Mouse (Mus musculus) lung, postnatal 25 days (tissue): ENCODE data around the gene Magi1.

Experiments
- DNase-seq: peaks from one replicate; pipeline ENCODE4 v3.0.0; 2022; ENCODE audit warnings: low spot score

Magi1 gene

DNA sequence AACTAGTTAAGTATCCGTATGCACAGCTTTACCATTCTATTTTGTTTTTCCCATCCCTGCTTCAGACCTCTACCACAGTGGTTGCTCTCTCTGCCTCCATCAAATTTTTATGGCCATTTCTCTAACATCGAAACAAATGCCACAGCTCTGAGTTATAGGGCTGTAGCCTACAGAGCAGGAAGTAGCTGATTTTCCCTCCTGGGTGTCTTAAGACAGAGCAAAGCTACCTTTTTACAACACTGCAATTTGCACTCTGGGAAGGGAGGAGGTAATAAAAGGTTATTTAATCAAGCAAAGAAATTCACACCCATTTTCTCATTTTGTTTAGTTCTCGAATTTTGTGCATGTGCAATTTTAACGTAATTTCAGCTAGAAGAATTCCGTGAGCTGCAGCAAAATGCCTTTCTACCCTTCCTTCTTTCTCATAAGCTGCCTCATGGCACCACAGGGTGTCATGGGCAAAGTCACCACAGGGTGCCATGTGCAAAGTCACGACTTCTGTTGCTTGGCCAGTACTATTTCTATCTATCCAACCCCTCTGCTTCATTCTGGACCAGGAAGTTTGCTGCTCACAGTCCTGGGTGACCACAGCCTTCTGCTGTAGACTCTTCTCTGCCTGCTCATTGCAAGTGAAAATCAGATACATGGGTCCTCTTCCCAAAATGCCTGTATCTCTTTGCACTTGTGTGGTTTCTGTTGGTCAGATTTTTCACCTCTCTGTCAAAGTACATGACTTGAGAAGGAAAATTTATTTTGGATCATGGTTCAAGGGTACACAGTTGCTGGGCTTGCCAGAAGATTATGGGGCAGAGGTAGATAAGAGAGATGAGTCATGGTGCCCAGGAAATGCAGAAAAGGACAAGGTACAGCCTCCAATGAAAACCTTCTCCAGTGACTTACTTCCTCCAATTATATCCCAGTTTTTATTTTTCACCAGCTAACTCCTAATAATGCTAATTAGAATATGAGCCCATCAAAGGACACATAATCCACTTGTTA, 167.0 kb downstream of the Magi1 start:
- DNase-seq: no peak

DNA sequence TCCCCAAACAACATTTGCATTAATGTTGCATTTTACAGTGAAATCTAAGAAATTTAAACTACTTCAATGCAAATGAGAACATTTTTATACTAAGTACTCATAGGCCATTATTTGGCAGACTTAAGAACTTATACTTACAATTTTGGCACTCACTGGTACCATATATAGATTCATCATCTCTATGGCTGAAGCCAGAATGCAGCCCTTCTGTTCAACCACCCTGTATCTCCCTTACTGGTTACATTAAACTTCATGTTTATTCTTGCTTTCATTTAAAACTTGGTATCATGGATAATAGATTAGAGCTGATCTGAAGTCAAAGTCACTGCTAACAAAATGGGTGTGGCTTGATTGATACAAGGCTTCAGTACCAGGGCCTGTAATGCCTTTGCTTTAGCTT, 171.9 kb downstream of the Magi1 start:
- no peak for DNase-seq

DNA sequence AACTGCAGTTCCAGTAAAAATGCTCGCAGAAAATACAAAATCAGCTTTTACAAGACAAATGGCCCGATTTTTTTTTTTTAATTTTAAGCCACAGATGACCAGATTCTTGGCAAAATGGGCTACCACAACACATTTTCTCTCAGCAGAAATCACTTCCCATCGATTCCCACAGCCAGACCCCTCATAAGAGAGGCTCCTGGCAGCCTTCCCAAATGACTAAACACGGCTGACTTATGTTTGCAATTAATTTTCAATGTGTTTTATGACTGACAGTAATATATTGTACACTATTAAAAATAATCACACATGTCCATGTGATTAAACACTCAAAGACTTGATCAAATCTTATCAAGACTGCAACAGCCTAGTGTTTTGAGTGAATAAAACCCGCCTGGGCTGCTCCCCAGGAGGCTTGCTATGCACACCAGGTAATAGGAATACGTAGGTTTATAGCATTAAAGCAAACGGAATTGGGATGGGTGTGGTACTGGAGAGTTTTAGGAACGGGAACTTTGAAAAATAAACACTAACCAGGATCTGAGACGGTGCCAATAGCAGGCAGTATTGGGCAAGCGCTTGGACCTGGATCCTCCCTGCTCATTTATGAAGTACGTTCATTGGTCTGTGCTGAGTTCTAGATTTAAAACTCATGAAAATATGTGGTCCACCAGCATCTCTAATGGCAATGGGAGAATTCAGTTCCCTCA, 176.2 kb downstream of the Magi1 start:
- peak; percentile 54 for DNase-seq

DNA sequence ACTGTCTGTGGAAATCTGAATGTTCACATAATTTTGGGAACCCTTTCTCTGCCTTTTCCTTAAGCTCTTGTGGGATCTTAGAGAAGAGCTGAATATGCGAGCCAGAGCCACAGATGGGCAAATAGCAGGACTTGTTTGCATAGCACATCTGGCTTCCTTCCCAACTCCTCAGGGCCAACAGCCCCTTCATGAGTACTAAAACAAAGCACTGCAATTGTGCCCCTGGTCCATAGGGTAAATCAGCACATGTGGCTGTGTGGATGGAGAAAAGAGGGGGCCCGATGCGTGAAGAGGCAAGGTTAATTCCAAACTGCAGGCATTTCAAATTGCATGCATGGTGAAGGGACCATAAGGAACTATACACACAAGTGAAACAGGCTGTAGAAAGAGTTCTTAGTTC, 180.1 kb downstream of the Magi1 start:
- peak; percentile 12 for DNase-seq

DNA sequence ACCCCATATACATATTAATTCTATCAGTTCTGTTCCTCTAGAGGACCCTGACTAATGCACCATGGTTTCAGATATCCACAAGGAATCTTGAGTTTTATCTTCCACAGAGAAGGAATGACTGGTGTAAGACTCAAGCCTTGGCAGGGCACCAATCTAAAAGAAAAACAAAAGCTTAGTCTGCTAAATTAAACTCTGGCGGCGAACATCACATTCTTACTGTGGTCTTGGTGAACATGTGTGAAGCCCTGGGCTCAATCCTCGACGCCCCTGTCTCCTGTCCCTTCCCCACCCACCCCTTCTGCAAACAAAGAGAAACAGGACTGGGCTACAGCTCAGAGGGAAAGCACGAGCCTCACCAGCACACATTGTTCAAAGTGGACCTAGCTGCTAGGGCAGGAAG, 182.5 kb downstream of the Magi1 start:
- no peak for DNase-seq

DNA sequence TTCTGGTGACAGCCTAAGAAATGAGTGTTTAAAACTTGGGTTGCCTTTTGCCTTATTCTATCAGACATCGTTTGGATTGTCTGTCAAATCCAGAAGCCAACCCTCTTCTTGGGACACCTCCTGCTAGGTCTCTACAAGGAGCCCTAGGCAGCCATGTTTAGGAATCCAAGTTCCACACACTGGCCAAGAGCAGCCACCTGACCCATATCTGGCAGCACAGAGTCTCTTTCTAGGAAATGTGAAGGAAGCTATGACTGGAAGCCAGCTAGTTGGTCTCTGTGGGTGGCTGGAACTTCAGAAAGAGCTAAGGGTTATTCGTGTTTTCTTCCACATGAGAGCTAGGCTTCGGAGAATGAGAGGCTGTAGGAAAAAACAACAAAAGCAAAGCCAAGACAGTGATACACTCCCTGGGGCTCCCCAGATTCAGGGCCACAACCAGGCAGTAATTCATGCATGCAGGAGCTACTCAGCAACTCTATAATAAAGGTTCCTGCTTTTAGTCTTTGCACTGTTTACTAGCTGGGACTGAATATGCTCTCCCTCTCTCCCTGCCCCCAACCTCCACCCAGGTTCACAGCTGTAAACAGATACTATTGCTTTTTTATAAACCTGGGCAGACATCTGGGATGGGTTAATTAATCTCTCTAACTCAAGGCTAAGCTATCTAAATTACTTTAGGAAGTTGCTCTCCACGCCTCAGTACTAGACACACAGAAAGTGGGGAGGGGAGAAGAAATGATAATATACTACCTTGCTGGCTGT, 188.6 kb downstream of the Magi1 start:
- no peak for DNase-seq

DNA sequence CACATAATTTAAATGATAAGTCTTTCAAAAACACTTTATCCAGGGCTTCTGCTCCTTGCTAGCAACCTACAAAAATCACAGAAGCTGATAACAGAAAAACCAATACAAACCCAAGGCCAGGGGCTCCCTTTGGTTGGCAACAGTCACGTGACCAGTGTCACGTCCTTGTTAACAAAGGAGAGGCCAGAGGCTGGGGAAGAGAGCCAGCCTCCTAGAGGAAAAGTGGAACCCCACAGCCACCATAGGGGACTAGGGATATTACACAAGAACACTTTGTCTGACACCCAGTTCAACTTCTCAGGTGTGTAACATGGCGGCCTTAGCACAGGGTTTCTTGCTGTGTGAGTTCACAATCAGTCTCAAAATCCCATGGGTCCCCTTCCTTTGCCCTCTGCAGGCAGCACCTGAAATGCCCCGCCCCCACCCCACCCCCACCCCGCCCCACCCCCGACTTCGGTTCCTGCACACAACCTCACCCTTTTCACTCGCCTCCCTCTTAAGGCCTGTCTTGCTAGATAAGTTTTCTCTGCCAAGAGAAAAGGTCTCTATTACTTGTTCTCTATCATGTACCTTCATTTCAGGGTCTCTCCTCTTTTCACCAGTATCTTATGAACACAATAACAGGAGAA, 190.6 kb downstream of the Magi1 start:
- DNase-seq: no peak

DNA sequence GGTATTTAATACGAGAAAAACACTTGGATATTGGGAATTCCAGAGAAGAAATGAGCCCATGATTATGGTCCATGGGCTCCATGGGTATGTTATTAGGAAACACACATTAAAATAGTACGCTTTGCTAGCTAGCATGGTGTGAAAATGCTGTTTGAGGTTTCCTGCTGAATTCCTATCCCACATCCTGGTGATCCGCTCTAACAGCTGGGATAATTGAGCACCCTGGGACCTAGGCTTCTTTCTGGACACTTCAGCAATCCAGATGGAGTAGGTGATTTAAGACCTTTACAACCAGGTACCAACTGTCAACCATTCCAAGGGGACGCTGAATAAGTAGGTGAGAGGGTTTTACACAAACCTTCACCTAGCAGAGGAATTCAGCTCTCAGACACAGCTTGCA, 191.2 kb downstream of the Magi1 start:
- DNase-seq: no peak

DNA sequence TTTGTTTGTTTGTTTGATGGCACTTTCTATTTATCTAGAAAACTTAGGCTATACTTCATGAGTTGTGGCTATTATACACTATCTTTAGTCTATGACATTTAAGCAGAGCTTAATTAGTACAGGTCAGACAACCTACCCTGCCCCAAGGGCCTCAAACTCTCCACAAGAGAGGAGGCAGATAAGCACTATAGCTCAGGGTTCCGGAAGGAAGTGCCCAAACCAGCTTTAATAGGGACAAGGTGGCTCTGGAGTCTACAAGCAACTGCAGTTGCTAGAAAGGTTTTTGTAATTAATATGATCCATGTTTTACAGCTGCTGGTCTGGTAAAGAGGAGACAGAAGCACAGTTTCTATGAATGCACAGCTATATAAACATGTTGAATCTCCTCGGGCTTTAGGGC, 196.9 kb downstream of the Magi1 start:
- DNase-seq: no peak

DNA sequence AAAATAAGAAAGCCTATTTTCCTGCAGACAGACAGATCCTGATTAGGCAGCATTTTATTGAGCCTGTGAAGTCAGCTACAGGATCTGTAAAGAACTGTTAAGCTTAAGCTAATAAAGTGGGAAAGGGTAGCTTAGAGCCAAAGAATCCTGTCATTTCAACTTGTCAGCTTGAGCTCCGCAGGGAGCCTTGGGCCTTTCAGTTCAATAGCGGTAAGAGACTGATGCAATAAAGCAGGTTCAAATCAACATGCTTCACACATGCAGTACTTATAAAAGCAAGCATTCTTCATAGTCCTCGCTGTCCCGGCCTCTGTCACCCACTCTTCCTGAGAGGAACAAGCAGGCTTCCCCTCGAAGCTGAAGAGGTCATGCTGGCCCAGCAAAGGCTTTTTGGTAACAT, 199.0 kb downstream of the Magi1 start:
- no peak for DNase-seq

DNA sequence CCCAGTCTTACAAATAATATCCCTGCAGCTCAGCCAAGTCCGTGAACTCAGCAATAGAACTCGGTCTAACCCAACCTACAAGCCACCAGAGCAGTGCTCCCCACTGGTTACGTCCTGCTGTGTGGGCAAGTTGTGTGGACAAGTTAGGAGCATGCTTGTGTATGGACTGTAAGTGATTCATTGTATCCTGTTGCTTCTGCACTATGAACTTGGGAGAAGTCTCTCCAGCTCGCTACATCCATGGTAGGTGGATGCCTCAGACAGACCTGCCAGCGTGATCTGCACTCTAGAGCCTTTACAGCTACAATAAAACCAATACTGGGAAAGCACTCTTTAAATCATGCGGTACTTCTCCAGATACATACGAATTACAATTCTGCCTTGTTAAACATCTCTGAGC, 200.3 kb downstream of the Magi1 start:
- DNase-seq: no peak

DNA sequence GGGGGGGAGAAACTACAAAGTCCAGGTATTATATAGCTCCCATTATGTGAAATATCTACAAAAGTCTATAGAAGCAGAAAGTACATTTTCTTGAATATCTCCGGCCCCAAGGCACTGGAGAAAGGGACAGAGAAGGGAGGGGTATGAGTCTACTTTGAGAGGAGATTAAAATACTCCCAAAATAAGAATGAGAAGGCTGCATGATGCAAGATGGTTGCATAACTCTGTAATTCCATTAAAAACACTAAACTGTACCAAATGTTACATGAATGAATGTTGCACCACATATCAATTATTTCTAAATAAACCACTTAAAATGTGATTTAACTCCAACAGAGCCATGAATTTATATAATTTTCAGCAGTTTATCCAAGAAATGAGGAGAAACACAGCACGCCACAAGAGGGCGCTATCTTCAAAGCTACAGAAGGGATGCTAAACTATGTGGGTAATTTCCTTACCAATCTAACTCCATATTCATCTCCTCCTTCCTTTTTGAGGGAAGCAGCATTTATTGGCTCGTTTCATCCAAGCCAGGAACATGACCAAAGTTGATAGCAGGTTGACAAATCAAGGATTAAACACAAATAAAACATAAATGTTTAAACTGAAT, 202.7 kb downstream of the Magi1 start:
- DNase-seq: peak; percentile 48

DNA sequence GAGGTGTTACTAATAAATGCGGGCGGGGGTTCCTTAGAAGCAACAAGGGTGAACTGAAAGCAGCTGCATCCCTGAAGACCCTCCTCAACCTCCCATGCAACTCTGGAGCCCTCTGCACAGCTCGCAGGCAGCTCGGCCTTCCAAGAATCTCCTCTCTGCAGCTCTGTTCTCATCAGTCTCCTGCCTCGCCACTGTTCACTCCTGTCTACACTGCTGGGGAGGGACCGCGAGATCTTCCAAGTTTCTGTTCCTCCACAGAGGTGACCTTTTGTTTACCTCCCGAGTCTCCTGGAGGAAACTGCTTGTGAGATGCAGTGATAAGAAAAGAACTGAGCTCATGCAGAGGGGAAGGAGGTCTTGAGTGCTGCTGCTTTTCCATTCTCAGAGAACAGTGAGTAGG, 204.8 kb downstream of the Magi1 start:
- no peak for DNase-seq

DNA sequence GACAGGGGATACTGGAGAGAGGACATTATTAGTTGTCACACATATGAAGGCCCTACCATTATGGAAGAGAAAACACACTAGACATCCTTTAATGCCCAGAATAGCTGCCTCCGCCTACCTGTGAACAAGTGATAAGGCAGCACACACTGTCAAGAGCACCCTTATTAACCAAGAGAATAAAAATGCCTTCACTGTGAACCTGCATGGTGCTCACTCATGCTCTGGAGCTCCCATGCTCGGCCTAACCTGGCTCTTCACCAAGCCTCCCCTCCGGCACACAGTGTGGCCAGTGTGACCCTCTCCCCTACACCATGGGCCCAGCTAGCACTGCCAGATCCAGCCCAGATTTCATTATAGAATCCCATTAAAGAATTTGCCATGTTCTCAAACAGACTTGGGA, 206.7 kb downstream of the Magi1 start:
- DNase-seq: no peak

DNA sequence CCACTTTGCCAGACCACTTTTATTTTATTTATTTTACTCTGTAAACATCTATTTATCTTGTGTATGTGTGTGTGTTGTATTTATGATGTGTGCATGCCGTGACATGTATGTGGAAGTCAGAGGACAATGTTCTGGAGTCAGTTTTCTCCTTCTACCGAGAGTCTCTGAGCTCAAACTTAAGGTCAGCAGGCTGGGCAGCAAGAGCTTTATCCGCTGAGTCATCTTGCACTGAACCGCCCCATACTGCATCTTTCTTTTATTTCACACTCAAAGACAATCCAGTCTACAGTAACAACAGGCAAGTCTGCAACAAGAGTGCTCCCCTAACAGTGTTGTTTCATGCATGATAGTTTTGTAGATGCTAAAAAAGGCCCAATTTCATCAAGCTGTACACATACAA, 207.7 kb downstream of the Magi1 start:
- no peak for DNase-seq

DNA sequence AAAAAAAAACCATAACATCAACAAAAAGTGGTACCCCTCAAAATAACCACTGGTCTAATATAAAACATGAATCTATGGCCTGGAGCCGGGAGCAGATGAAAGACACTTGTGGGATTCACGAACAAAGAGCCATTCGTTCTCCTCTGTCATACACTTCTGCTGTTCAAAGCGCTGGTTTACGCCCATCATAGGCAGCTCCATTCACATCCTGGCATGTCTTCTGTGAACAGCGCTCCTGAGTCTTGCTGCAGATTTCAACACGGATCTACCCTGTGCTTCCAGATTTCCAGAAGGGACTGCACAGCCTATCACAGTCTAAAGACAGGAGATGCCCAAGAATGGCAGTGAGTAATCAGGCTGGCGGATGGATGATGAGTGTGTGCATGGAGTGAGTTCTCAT, 208.5 kb downstream of the Magi1 start:
- no peak for DNase-seq

DNA sequence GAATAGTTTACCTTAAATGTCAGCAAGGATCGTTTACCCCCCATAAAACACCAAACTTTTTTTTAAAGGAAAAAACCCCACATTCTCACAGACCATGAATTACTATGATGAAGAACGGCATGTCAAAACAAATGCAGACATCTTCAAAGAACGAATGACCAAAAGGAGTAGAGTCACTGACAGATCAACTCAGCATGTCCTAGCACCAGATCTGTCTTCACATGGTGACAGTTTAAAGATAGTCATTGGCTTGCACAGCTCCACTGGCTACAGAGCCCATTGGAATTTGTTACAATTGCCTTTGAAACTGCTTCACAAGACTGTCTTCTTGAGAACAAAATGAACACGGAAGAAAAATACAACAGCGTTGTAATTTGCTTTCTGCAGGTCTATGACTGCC, 212.0 kb downstream of the Magi1 start:
- DNase-seq: no peak

DNA sequence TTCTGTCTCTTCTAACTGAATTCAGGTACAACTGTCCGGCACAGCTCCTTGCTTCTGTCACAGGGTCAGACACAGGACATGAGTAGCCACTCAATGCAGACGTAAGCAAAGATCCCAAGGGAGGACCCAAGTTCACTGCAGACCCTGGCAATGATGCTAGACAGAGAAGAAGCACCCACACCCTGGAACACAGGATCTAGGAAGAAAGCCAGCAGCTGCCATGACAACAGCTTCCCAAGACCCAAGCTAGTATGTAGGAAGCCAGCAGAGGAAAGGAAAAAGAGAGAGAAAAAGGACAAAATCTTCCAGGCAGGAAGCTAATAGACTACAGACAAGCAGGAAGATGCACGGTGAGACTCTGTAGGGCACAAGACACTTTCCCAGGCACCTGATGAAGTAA, 213.0 kb downstream of the Magi1 start:
- no peak for DNase-seq

DNA sequence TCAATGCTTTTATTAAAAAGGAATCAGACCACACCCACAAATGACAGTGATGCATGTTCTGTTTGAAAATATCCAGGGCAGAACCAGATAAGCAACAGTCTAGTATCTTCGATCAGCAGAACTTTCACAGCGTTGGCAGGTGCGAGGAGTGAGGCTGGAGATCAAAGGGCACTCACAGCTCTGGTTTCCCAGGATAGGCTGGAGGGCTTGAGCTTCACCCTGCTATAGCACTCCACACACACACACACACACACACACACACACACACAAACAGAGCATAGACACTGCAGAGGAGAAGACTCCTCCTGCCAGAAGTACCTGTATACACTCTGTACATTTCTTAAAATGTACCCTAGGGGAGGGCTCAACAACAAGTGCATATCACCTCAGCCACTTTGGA, 214.3 kb downstream of the Magi1 start:
- no peak for DNase-seq

DNA sequence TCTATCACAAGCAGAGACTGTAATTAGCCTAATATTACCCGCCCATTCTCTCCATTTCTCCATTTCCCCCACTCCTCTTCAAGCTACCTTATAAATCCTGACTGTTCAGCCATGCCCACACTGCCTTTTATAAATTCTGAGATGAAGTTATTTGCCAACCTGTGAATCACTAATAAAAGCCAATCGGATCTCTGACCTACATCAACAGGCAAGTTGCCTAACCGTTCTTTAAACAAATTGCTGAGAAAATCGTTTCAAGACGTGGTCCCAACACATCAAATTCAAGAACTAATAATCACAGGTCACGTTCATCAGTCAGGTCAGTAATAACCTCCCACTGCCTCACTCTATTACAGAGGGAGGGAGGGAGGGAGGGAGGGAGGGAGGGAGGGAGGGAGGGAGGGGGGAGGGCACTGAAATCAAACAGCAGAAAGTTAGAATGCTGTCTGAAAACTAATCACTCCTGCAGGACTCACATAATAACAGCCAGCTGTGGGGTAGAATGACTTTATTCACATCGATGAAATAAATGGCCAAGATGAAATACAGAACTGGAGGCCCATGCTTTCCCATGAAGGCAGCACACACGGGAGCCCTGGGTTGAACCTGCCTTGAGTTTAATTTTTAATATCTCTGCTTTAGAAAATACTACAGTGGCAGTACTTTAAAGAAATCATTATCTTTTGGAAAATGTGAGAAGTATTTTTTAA, 215.8 kb downstream of the Magi1 start:
- no peak for DNase-seq

DNA sequence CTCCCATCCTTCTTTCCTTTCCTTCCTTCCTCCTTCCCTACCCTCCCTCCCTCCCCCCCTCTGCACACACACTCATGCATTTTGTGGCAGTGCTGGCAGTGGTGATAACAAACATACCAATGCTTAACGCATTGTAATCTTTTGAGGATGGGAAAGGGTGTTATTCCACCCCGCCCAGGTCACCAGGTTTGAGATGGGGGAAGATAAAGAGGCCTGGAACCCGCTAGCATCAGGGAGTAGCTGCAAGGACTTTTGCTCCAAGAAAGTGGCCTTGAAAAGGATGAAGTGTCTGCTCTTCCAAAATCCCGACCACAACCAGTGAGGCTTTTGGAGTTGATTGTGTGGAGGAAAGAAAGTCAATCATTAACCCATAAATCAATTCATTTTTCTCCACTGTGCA, 218.9 kb downstream of the Magi1 start:
- no peak for DNase-seq
